Mouse (Mus musculus) hindbrain, embryonic 10.5 days (tissue): ENCODE data around the gene Mrpl45. TPM values are rescaled to one million over a fixed set of nuclear protein-coding genes. Genes with fewer than 3 reads are reported as not detected.
A peak's percentile ranks its signal among the peaks of the same experiment; 100 is the strongest.
"Not testable (repeated sequence)": the region's sequence is repeated elsewhere in the genome, so short reads cannot be mapped to it uniquely, and the experiment has no call there.

Experiments used
- DNase-seq: peaks from one replicate; pipeline ENCODE4 v3.0.0-alpha.2; 2017; ENCODE audit warnings: low spot score
- H3K27ac ChIP-seq: fragments of 300-500 bp; sonication (generic); 2 replicates; pipeline ENCODE4 v1.5.1; 2016; ENCODE audit warnings: mild to moderate bottlenecking, moderate library complexity
- H3K27me3 ChIP-seq: fragments of 300-500 bp; sonication (generic); 2 replicates; pipeline ENCODE4 v1.6.1; 2016; ENCODE audit warnings: mild to moderate bottlenecking; ENCODE audit not compliant: poor library complexity, insufficient read depth, severe bottlenecking
- H3K36me3 ChIP-seq: fragments of 300-500 bp; sonication (generic); 2 replicates; pipeline ENCODE4 v1.6.1; 2016; ENCODE audit warnings: mild to moderate bottlenecking, moderate library complexity
- H3K4me1 ChIP-seq: fragments of 300-500 bp; sonication (generic); replicated peaks from 2 replicates; pipeline ENCODE4 v1.6.1; 2016; ENCODE audit warnings: mild to moderate bottlenecking
- H3K4me3 ChIP-seq: fragments of 300-500 bp; sonication (generic); 2 replicates; pipeline ENCODE4 v1.5.1; 2016; ENCODE audit warnings: mild to moderate bottlenecking, moderate library complexity
- H3K9me3 ChIP-seq: fragments of 300-500 bp; sonication (generic); 2 replicates; pipeline ENCODE4 v1.6.1; 2016; ENCODE audit warnings: mild to moderate bottlenecking, moderate library complexity
- WGBS: fragments of 180-500 bp; shearing (Covaris S2); methylation state at CpG from one replicate; pipeline ENCODE4 v1.1.7; 2016; 5-methylcytosine and 5-hydroxymethylcytosine counted together
- polyA plus RNA-seq: library from polyadenylated mRNA; unstranded; fragments of >200 nt; fragmentation: Nextera tagmentation; extraction: Ambion mirVana; gene quantifications from 2 replicates; pipeline ENCODE4 v1.2.1, GENCODE M21; 2016

Gene Mrpl45
- polyA plus RNA-seq, 1 experiment from 2014 or later, result 50.8 TPM

DNA sequence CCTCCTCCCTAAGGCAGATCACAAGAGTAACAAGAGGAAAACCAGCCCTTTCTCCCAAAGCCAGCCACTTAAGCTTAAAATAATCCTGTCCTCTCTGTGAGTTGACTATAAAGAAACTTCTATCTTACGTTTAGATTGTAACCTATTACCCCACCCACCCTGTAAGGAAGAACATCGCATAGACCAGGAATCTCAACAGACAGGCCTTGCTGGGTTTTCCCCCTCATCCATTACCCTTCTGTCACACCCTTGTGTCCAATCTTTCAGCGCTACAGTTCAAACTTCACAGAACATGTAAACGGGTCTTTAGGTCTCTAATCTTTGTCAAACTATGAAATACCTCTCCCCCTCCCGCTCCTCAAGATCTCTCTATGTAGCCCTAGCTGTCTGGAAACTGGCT lies 10.9 kb upstream of the Mrpl45 start:
- Histone ChIP-seq H3K9me3 (no peaks in the 10 kb centered on the region), H3K4me3 (no peak overlapping the region), H3K27ac (no peak overlapping the region), H3K27me3 (peaks cover 5% of the 10 kb centered on the region; the same call in 1 of the 2 replicates), H3K4me1 (peaks cover 8% of the 10 kb centered on the region), H3K36me3 (no peaks in the 10 kb centered on the region)
- DNase-seq, result no peak
- WGBS, result 89% methylated on average over 5 of the region's 5 CpGs

DNA sequence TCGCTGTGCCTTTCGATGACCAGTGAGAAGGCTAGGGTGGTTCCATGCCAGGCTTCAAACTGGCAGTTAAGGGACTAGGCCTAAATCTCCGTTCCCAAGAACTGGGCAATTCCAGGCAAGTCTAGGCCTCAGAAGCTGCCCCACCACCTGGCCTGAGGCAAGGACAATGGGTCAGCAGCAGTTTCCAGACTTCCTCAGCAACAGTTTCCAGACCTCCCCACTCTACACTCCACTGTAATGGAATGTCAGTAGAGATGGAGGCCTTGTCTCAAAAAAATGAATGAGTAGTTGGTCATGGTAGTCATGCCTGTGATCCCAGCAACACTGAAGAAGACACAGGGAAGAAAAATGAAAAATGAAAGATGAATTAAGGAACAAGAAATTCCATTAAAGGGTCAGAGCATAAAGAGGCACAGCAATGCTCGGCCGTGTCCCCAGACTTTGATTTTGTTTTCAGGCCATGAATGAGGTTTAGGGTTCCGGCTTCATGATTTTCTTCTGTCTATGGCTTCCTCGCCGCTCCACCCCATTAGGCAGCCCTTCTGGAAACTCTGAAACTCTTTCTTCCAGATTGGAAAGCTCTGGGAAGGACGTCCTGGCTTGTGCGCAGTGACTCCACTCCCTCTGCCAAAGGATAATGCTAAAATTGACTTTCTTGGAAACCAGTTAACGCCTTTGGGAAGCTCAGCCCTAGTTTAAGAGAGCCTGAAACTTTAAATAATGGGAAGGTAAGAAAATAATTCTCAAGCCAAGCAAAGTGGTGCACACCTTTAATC lies 8.0 kb upstream of the Mrpl45 start:
- Histone ChIP-seq H3K27ac (no peak overlapping the region), H3K9me3 (no peaks in the 10 kb centered on the region), H3K27me3 (peaks cover 18% of the 10 kb centered on the region; the same call in 1 of the 2 replicates), H3K36me3 (no peaks in the 10 kb centered on the region), H3K4me3 (no peak overlapping the region), H3K4me1 (peaks cover 27% of the 10 kb centered on the region)
- 94% methylated on average over 11 of the region's 11 CpGs for WGBS
- DNase-seq, result no peak

DNA sequence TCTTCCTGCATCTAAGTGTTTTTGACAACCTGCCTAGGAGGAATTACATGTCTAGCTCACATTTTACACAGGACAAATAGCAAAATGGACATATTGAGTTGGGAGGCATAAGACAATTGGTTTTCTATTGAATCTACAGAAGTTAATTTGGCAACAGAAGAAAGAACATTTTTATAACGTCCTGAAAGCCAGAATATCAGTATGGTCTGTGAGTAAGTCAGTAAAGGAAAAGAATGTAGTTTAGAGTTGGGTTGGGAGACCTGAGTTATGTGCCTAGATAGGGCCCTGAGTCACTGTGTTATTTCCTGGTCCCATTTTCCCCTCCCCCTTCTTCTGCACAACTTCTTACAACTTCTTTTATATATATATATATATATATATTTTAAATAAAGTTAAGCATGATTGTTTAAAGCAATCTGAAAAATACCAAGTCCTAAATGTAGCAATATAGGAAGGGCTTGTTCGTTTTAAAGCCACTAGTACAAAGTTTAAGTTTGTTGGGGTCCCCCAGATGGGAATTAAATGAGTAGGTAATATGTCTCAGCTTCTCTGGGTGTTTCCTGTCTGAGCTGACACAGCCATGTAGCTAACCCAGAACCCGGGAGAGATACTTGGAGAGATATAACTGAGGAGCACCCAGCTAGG lies 6.6 kb upstream of the Mrpl45 start:
- 51% methylated on average over 3 of the region's 3 CpGs for WGBS
- H3K9me3 ChIP-seq, result no peaks in the 10 kb centered on the region
- peaks cover 18% of the 10 kb centered on the region; the same call in 1 of the 2 replicates for H3K27me3 ChIP-seq
- no peak for DNase-seq
- H3K36me3 ChIP-seq, result no peaks in the 10 kb centered on the region
- peak overlapping the region; percentile 56 for H3K4me3 ChIP-seq
- H3K4me1 ChIP-seq, result peaks cover 25% of the 10 kb centered on the region
- H3K27ac ChIP-seq, result 0 out of 2 replicates have a peak overlapping the region, but pooled peaks have one; percentile 82

DNA sequence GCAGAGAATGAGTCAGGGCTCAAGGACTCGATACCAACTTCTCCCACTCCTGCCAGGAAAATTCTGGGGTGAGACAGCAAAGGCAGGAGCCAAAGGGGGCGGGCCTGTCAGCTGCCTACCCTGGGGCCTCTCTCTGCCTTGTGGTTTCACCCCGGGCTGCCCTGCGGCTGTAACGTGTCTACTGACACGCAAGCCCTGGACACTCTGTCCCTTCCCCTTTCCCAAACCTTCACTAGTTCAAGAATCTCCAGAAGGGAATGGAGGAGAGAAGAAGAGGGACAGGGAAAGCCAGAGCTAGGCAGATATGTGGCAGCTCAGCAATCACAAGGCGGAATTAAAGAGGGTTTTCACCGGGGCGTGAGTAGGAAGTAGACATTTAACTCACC lies 6.1 kb upstream of the Mrpl45 start:
- Histone ChIP-seq H3K36me3 (no peaks in the 10 kb centered on the region), H3K27me3 (peaks cover 18% of the 10 kb centered on the region; the same call in 1 of the 2 replicates), H3K4me1 (peaks cover 25% of the 10 kb centered on the region), H3K4me3 (peak overlapping the region; percentile 56), H3K9me3 (no peaks in the 10 kb centered on the region), H3K27ac (peak overlapping the region; percentile 82)
- DNase-seq, result peak; percentile 25
- 4% methylated on average over 9 of the region's 9 CpGs for whole genome bisulfite sequencing

DNA sequence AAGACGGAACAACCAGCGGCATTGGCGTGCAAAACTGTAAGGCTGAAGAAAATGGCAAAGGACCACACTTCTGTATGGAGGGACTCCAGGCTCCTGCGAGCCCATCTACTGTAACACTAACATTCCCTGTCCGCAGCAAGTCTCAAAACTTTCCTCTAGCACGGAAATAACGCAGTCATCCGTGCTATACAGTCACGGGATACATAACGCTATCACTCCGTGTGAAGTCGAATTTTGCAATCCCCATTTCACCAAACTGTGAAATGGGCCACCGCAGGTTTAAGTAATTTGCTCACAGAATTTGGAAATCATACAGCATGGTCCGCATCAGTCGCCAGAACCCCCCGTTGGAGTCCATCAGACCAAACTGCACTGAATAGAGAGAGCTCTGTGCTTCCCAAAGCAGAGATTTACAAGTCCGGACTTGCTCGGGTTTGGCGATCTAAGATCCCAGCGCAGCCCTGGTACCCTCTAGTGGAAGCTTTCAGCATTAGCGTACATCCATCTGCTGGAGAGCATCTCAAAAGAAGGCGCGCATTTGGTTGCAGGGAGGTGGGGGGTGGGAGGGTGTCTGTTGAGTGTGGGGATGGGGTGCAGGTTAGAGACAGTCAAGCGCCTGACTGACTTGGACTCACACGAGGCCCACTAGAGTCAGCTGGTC lies 5.5 kb upstream of the Mrpl45 start:
- Histone ChIP-seq H3K4me1 (peaks cover 26% of the 10 kb centered on the region), H3K27ac (peak overlapping the region; percentile 82)
- WGBS, result under 1% methylated on average over 25 of the region's 25 CpGs

GRCm38 (mm10) chr11:97310895-97311631 lies 4.5 kb upstream of the Mrpl45 start:
- 4% methylated on average over 18 of the region's 18 CpGs for WGBS
- peak; percentile 48 for DNase-seq
- Histone ChIP-seq H3K36me3 (no peaks in the 10 kb centered on the region), H3K4me1 (peaks cover 29% of the 10 kb centered on the region), H3K27me3 (peaks cover 18% of the 10 kb centered on the region; the same call in 1 of the 2 replicates), H3K27ac (peak overlapping the region; percentile 82), H3K9me3 (no peaks in the 10 kb centered on the region), H3K4me3 (peak overlapping the region; percentile 56)

More for the DNA sequence above, 5.5 kb upstream of the Mrpl45 start:
- Histone ChIP-seq H3K9me3 (no peaks in the 10 kb centered on the region), H3K36me3 (no peaks in the 10 kb centered on the region), H3K27me3 (peaks cover 18% of the 10 kb centered on the region; the same call in 1 of the 2 replicates), H3K4me3 (peak overlapping the region; percentile 56)
- DNase-seq, result peak; percentile 85

- H3K27me3 ChIP-seq, result peaks cover 18% of the 10 kb centered on the region; the same call in 1 of the 2 replicates
- not testable (repeated sequence) for H3K4me3 ChIP-seq
Measured at GRCm38 (mm10) chr11:97312871-97313270, 2.6 kb upstream of the Mrpl45 start.

DNA sequence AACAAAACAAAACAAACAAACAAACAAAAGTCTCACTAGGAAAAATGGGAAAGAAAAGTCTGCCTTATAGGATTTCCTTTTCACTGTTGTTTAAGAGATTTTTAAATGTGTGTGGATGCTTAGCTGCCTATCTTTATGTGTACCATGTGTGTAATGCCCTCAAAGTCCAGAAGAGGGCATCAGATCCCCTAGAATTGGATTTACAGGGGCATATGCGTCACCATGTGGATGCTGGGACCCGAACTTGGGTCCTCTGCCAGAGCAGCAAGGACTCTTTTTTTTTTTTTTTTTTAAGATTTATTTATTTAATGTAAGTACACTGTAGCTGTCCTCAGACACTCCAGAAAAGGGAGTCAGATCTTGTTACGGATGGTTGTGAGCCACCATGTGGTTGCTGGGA lies 1.4 kb upstream of the Mrpl45 start:
- H3K36me3 ChIP-seq, result peaks cover 10% of the 10 kb centered on the region; the same call in 1 of the 2 replicates
- no peak overlapping the region for H3K4me3 ChIP-seq
- no peak overlapping the region for H3K27ac ChIP-seq
- H3K27me3 ChIP-seq, result peaks cover 17% of the 10 kb centered on the region; the same call in 1 of the 2 replicates
- no peaks in the 10 kb centered on the region for H3K9me3 ChIP-seq
- no peak for DNase-seq
- WGBS, result 95% methylated on average over 3 of the region's 3 CpGs
- peaks cover 38% of the 10 kb centered on the region for H3K4me1 ChIP-seq

More at GRCm38 (mm10) chr11:97312871-97313270, 2.6 kb upstream of the Mrpl45 start:
- not testable (repeated sequence) for H3K36me3 ChIP-seq, H3K9me3 ChIP-seq, DNase-seq, H3K27ac ChIP-seq
- WGBS, result 82% methylated on average over 1 of the region's 1 CpGs
- H3K4me1 ChIP-seq, result peaks cover 38% of the 10 kb centered on the region

DNA sequence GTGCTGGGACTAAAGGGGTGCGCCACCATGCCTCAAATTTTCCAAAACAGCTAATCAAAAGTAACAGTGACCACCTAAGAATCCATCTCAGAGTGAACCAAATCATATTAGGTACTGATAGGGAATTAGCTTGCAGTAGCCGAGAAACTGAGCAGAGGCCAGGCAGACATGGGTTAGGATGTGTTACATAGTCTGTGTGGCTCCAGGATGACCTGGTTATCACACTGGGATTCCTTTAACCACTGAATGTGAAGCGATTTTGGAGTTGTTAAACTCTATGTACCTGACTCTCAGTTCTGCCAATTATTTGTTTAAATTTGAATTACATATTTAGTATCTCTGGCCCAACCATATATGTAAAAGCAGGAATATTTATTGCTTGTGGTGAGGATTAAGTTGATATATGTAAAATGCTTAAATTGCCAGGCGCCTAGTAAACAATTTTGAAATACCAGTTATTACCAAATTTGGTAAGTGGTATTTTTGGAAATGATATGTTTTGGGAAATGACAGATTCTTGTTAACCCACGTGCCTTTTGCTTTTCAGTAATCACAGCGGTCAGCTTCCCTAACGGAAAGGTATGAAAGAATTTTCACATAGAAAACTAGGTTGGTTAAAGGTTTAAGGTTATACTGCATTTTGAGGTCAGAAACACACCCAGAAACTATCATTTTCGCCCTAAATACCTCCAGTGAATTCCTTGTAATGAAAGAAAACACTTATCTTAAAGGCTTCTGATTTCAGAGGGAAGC lies 589 bp upstream of the Mrpl45 start:
- Histone ChIP-seq H3K9me3 (no peaks in the 10 kb centered on the region), H3K4me3 (peak overlapping the region; percentile 62), H3K27ac (peak overlapping the region; percentile 89), H3K27me3 (peaks cover 12% of the 10 kb centered on the region; the same call in 1 of the 2 replicates), H3K4me1 (peaks cover 29% of the 10 kb centered on the region), H3K36me3 (peaks cover 17% of the 10 kb centered on the region)
- no peak for DNase-seq
- 53% methylated on average over 8 of the region's 8 CpGs for WGBS

DNA sequence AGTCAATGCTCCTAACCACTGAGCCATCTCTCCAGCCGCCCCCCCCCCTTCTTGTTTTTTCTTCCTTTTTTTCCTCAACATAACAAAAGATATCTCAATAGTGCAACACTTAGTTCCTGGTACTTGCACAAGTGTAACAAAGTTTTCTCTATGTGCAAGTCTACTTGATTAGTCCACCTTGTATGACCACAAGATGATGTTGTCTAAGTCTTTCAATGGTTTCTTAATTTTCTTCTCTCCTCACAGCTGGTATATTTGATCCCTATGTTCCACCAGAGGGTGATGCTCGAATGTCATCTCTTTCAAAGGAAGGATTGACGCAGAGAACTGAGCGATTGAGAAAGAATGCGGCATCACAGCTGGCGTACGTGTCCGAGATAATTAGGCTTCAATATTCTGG lies 5.7 kb downstream of the Mrpl45 start:
- WGBS, result 92% methylated on average over 8 of the region's 8 CpGs
- Histone ChIP-seq H3K4me3 (no peak overlapping the region), H3K36me3 (peaks cover 77% of the 10 kb centered on the region), H3K9me3 (no peaks in the 10 kb centered on the region), H3K27ac (no peak overlapping the region), H3K4me1 (peaks cover 8% of the 10 kb centered on the region), H3K27me3 (no peaks in the 10 kb centered on the region)
- no peak for DNase-seq

DNA sequence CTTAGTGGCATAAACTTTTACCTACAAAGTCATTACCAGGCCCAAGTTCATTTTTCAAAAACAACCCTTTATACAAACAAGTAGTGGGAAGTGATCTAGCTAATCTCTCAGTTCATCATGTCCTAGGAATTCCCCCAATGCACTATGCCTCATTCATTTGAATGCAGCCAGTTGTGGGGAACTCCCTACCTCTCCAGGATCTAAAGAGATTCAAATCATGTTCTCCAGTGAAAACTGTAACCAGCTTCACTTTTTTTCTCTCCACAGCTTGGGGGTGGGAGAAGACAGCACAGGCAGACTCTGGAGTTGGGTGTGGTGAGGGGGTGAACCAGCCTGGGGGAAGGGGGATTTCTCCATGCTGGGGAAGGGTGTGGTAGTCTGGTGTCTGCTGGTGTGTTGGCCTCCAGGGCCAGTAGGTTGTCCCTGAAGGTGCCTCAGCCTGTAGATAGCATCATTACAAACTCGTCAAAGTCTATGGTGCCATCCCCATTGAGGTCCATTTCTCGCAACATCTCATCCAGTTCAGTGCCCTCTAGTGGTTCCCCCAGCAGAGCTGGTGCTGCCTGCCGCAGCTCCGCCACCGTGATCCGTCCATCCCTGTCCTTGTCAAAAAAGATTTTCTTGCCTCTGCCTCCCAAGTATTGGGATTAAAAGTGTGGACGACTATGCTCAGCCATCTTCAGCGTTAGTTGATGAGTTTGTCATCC lies 6.5 kb downstream of the Mrpl45 start:
- peaks cover 85% of the 10 kb centered on the region for H3K36me3 ChIP-seq
- not testable (repeated sequence) for H3K27ac ChIP-seq, DNase-seq, H3K4me3 ChIP-seq, H3K9me3 ChIP-seq, H3K4me1 ChIP-seq, H3K27me3 ChIP-seq
- 84% methylated on average over 8 of the region's 8 CpGs for WGBS
